Mouse (Mus musculus) liver, adult 2 months (tissue): Measurements from ENCODE around the gene Atg4a-ps.

ENCODE experiments used
- CTCF ChIP-seq: fragments of 200-500 bp; IDR thresholded peaks from 2 replicates; pipeline ENCODE4 v1.5.1; 2011; ENCODE audit warnings: low read depth, low read length, control low read depth
- POLR2A ChIP-seq: fragments of 200-500 bp; IDR thresholded peaks from 2 replicates; pipeline ENCODE4 v1.6.1; 2011; ENCODE audit warnings: low read length, control low read depth; ENCODE audit not compliant: insufficient read depth; ENCODE audit errors: extremely low read depth

GRCm38 (mm10) chr3:103633831-103634230, 12.0 kb downstream of the Atg4a-ps start:
- no peak for TF ChIP-seq CTCF
- no peak for TF ChIP-seq POLR2A
